Mouse (Mus musculus) liver, embryonic 14.5 days (tissue): ENCODE measurements around the gene Piezo1. TPM values are rescaled to one million over a fixed set of nuclear protein-coding genes. Genes with fewer than 3 reads are reported as not detected.

ENCODE experiments used
- ATAC-seq: fragments of 200-750 bp; cut with Nextera tagmentation; 2 replicates; pipeline ENCODE4 v1.8.0; 2017; ENCODE audit warnings: moderate number of reproducible peaks, mild to moderate bottlenecking, moderate library complexity; ENCODE audit not compliant: insufficient read depth
- DNase-seq, 3 experiments: peaks; one replicate each; pipeline ENCODE4 v3.0.0-alpha.2; 2012 to 2013; ENCODE audit warnings: low read depth in 3 of 3, low spot score in 3 of 3
- H3K27ac ChIP-seq: fragments of 300-500 bp; sonication (generic); 2 replicates; pipeline ENCODE4 v1.5.1; 2014; ENCODE audit warnings: moderate library complexity, mild to moderate bottlenecking, control low read depth, inconsistent platforms
- H3K27me3 ChIP-seq: fragments of 300-500 bp; sonication (generic); 2 replicates; pipeline ENCODE4 v1.6.1; 2014; ENCODE audit warnings: mild to moderate bottlenecking, low read length, moderate library complexity; ENCODE audit not compliant: control insufficient read depth, insufficient read depth
- H3K36me3 ChIP-seq: fragments of 300-500 bp; sonication (generic); replicated peaks from 2 replicates; pipeline ENCODE4 v1.6.1; 2014; ENCODE audit warnings: low read depth; ENCODE audit not compliant: control insufficient read depth, insufficient read depth
- H3K4me1 ChIP-seq, 2 experiments: fragments of 200-500 bp in 1 of 2; fragments of 300-500 bp in 1 of 2; sonication (generic) in 1 of 2; replicated peaks; 2 replicates each; pipeline ENCODE4 v1.6.1; 2012 to 2014; ENCODE audit warnings: antibody characterized with exemption in 1 of 2, inconsistent platforms in 1 of 2, low read length in 1 of 2; ENCODE audit not compliant: control insufficient read depth in 2 of 2, insufficient read depth in 2 of 2
- H3K4me2 ChIP-seq: fragments of 300-500 bp; sonication (generic); 2 replicates; pipeline ENCODE4 v1.6.1; 2014; ENCODE audit warnings: low read depth, mild to moderate bottlenecking, control low read depth, moderate library complexity
- H3K4me3 ChIP-seq, 2 experiments: fragments of 200-500 bp in 1 of 2; fragments of 300-500 bp in 1 of 2; sonication (generic) in 1 of 2; 2 replicates each; pipeline ENCODE4 v1.5.1; 2012 to 2014; ENCODE audit warnings: low read depth in 2 of 2, low read length in 2 of 2, mild to moderate bottlenecking in 2 of 2, control low read depth in 1 of 2, inconsistent platforms in 1 of 2, moderate library complexity in 1 of 2; ENCODE audit not compliant: insufficient read depth in 1 of 2
- H3K9ac ChIP-seq: fragments of 300-500 bp; sonication (generic); replicated peaks from 2 replicates; pipeline ENCODE4 v1.6.1; 2014; ENCODE audit warnings: mild to moderate bottlenecking, control low read depth, moderate library complexity
- H3K9me3 ChIP-seq: fragments of 300-500 bp; sonication (generic); 2 replicates; pipeline ENCODE4 v1.6.1; 2016; ENCODE audit warnings: low read length, mixed read lengths; ENCODE audit not compliant: control insufficient read depth
- CTCF ChIP-seq: IDR thresholded peaks from 2 replicates; pipeline ENCODE4 v1.5.1; 2016; ENCODE audit warnings: antibody characterized with exemption, low read depth, control low read depth
- EP300 ChIP-seq: IDR thresholded peaks from 2 replicates; pipeline ENCODE4 v1.6.1; 2016; ENCODE audit warnings: antibody characterized with exemption, low read depth
- WGBS: fragments of 180-500 bp; shearing (Covaris S2); extraction: QIAGEN DNeasy Blood & Tissue Kit; methylation state at CpG from one replicate; pipeline ENCODE4 v1.1.7; 2014; ENCODE audit not compliant: insufficient replicate concordance; 5-methylcytosine and 5-hydroxymethylcytosine counted together
- polyA plus RNA-seq, 2 experiments: library from polyadenylated mRNA; depleted of rRNA in 1 of 2; stranded (reverse) in 1 of 2; unstranded in 1 of 2; fragments of >200 nt; fragmentation: Nextera tagmentation in 1 of 2; extraction: Ambion mirVana in 1 of 2; gene quantifications; 2 replicates each; pipeline versions ENCODE4 v1.2.1 to v1.2.3; 2012 to 2014

Gene Piezo1
- polyA plus RNA-seq, 2 experiments = 12.6 to 60.9 TPM

DNA sequence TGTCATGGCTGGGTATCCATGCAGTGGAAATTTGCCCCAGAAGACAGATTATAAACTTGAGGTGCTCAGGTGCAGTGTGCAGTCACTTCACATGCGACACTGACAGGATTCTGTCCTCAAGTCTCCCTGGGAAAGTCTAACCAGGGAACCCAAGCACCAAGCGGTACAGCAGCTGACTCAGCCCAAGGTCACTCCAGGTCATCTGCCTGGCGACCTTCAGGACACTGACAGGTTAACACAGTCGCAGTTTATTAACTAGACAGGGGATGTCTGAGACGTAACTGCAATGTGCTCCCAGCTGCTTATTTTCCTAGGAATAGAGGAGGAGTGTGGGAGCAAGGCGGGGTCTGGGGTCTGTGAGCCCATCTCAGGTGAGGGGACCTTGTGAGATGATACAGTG, 81.7 kb downstream of the Piezo1 start:
- DNase-seq (no peak), ATAC-seq (no peak)
- no peak overlapping the region for H3K4me3 ChIP-seq
- H3K9me3 ChIP-seq = no peaks in the 10 kb centered on the region
- WGBS = 70% methylated on average over 6 of the region's 6 CpGs
- no peaks in the 10 kb centered on the region for H3K36me3 ChIP-seq
- no peak overlapping the region for H3K4me2 ChIP-seq
- H3K27me3 ChIP-seq = no peaks in the 10 kb centered on the region
- H3K9ac ChIP-seq = no peak overlapping the region
- H3K4me1 ChIP-seq = peaks cover 0 to 7% of the 10 kb centered on the region in 2 experiments; a peak in 3 of 4 replicates
- H3K27ac ChIP-seq = no peak overlapping the region
- TF ChIP-seq EP300 (no peak), CTCF (no peak)

DNA sequence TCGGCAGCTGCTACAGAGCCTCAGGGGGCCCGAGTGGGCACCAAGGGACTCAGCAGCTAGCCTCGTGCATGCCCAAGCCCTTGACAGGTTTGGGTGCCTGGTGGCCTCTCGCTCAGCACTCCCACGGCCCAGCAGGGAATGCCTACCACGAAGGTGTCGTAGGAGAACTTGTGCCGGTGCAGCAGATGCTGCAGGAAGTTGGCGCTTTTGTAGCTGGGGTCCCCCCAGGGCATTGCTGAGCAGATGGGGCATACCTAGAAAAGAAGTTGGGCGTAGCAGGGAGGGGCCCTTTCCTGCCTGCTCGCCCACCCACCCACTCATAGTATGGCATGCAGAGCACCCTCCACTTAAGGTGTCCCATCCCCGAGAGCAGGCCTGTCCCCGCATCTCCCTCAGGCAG, 83.3 kb downstream of the Piezo1 start:
- Histone ChIP-seq H3K27ac (no peak overlapping the region), H3K27me3 (no peaks in the 10 kb centered on the region), H3K9ac (no peak overlapping the region), H3K4me1 (peaks cover 0 to 19% of the 10 kb centered on the region in 2 experiments; a peak in 3 of 4 replicates), H3K4me2 (no peak overlapping the region), H3K9me3 (no peaks in the 10 kb centered on the region), H3K36me3 (no peaks in the 10 kb centered on the region), H3K4me3 (no peak overlapping the region)
- 84% methylated on average over 13 of the region's 13 CpGs for WGBS
- ATAC-seq (no peak), DNase-seq (no peak)
- TF ChIP-seq EP300 (no peak), CTCF (no peak)

DNA sequence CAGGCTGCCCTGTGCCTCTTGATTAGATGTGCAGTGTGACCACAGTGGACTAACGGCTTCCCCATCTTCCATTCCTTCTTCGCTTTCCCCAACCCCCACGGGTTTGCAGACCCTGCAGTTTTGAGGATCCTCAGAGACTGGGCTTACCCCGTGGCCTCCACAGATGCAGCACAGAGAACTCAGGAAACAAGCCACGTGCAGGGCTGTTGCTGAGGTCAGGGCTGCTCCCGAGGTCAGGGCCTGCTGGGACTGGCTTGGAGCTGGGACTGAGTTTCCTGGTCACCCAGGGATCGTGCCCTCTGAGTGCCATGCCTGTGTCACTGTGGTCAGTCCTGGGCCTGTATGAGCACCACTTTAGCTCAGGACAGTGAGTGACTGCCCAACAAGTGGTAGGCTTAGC, 86.1 kb downstream of the Piezo1 start:
- Histone ChIP-seq H3K27ac (no peak overlapping the region), H3K9me3 (no peaks in the 10 kb centered on the region), H3K27me3 (peaks cover 18% of the 10 kb centered on the region), H3K36me3 (no peaks in the 10 kb centered on the region), H3K4me3 (no peak overlapping the region), H3K4me1 (peaks cover 0 to 27% of the 10 kb centered on the region in 2 experiments; a peak in 3 of 4 replicates), H3K4me2 (no peak overlapping the region), H3K9ac (no peak overlapping the region)
- no peak for TF ChIP-seq EP300
- no peak for TF ChIP-seq CTCF
- no peak for DNase-seq
- 13% methylated on average over 7 of the region's 7 CpGs for WGBS
- ATAC-seq = no peak

DNA sequence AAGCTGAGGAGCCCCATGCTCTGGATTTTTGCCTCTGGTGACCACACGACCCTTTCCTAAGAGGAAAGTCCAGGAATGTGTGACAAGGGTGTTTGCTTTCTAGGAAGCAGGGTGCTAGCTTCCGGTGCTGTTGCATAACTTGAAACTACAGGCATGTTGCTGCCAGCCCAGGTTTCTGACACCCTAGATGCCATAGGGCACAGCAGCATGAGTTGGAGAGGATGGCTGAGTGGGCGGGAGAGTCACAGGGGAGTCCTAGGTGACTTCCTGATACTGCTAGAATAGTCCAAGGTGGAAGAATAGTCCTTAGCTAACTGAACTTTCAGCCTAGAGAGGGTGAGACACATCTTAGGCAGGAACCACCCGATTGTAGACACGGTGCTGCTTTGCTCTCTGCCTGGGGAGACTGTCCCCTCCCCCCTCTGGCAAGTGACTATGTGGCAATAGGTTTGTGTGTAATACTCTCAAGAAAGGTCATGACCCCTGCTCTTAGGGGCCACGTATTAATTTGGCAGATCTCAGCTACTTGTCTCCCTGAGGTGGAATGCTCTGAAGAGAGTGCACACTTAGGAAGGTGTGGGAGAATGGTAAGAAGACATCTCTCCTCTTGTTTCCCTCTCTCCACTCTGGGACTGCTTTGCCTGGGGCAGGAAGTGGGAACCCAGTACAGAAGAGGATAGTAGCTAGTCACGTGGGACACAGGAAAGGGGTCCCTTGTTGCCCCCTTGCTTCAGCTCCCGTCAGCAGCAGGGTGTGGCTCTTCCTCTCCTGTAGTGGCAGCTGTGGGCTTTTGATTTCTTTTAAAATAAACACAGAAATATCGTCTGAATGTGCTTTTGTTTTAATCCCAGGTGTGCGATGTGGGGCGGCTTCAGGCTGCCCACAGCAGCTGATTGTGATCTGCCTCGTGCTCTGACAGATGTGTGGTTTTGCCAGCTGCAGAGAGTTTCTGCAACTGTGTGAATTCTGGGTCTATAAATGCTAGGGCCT, 87.2 kb downstream of the Piezo1 start:
- H3K9me3 ChIP-seq = no peaks in the 10 kb centered on the region
- H3K9ac ChIP-seq = no peak overlapping the region
- ATAC-seq (no peak), DNase-seq (no peak)
- no peak overlapping the region for H3K4me3 ChIP-seq
- H3K27ac ChIP-seq = no peak overlapping the region
- H3K36me3 ChIP-seq = no peaks in the 10 kb centered on the region
- peaks cover 0 to 27% of the 10 kb centered on the region in 2 experiments; a peak in 3 of 4 replicates for H3K4me1 ChIP-seq
- TF ChIP-seq EP300 (no peak), CTCF (no peak)
- no peak overlapping the region; the same call in 1 of the 2 replicates for H3K4me2 ChIP-seq
- 16% methylated on average over 12 of the region's 12 CpGs for WGBS
- H3K27me3 ChIP-seq = peaks cover 23% of the 10 kb centered on the region

DNA sequence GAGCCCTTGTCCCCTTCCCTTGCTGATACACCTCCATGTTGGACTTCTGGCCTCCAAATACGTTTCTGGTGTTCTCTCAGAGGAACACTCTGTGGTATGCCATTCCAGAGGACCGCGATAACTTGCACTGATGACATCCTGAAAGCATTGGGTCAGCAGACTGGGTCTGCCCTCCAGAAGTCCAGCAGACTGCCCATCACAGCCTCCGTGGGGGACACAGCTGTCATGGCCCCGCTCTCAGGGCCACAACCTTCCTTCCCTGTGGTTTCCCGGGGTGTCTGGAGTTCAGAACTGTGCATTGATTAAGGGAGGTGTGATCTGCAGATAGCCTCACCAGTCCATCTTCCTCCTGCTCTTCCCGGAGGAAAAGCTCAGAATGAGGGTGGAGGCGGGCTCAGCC, 88.6 kb downstream of the Piezo1 start:
- H3K9ac ChIP-seq = no peak overlapping the region
- H3K4me1 ChIP-seq = peaks cover 0 to 27% of the 10 kb centered on the region in 2 experiments; a peak in 3 of 4 replicates
- H3K4me2 ChIP-seq = no peak overlapping the region
- TF ChIP-seq CTCF (no peak), EP300 (no peak)
- ATAC-seq (no peak), DNase-seq (no peak)
- H3K4me3 ChIP-seq = no peak overlapping the region
- no peaks in the 10 kb centered on the region for H3K9me3 ChIP-seq
- 59% methylated on average over 8 of the region's 8 CpGs for WGBS
- H3K27me3 ChIP-seq = peaks cover 27% of the 10 kb centered on the region
- H3K27ac ChIP-seq = no peak overlapping the region
- no peaks in the 10 kb centered on the region for H3K36me3 ChIP-seq
